Mouse (Mus musculus) activated CD4-positive, CD25-positive, alpha-beta regulatory T cell, adult 4 months (primary cell): ENCODE data around the gene Zfp560. TPM values are rescaled to one million over a fixed set of nuclear protein-coding genes. Genes with fewer than 3 reads are reported as not detected.
A peak's percentile ranks its signal among the peaks of the same experiment; 100 is the strongest.
"Not testable (repeated sequence)": the region's sequence is repeated elsewhere in the genome, so short reads cannot be mapped to it uniquely, and the experiment has no call there.

Experiments used
- ATAC-seq: one replicate; pipeline ENCODE4 v1.8.0; 2017
- polyA plus RNA-seq, 2 experiments: library from polyadenylated mRNA; unstranded; fragments of 100-300 nt; shearing (Covaris generic); gene quantifications; one replicate each; pipeline ENCODE4 v1.2.1; 2017

The Zfp560 gene
- 10 to 100 TPM; 24.4 to 41.2 TPM for polyA plus RNA-seq

DNA sequence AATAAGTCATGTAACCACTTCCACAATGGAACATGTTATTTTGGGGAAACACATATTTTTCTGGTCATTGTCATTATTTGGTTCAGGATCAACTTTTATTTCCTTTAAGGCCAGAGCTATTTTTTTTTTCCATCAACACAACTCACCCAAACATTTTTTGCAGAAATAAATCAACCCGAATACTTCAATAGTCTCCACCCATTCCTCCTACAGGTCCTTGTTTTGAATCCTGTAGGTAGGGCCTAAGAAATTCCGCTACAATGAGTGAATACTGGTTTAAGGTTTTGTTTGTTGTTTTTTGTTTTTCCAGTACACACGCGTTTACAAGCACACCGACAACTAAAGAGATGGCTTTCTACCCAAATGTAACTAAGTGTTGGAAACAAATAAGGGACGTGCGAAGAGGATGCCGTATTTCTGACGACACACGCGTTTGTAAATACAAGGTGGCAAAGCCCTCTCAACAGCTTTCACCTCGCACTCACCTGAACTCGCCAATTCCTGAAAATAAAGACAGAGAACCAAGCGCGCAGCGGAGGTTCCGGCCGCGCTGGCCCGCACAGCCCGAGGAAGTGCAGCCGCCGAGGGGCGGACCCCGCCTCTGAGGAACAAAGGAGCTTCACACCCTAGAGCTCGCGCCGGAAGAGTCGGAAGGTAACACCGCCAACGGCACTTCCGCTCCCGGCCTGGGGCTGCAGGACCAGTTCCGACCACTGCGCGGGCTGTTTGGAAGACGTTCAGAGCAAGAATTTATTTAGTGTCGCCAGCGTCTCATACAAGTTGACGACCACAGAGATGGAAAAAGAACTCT lies at the start of gene Zfp560:
TSS of gene Zfp560 (minus strand) at position 646 of the 811 bp plus-strand sequence.
- peak; percentile 98 for ATAC-seq

DNA sequence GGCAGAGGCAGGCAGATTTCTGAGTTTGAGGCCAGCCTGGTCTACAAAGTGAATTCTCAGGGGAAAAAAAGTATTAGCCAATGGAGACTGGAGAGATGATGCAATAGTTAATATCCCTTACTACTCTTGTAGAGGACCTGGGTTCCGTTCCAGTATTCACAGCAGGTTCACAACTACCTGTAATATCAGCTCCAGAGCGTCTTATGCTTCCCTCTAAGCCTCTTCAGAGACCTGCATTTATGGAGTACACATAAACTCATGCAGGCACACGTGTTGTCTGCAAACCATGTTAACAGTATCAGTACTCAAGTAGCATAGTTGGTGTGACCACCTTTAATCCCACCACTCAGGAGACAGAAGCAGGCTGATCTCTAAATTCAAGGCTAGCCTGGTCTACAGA lies 45.0 kb upstream of the Zfp560 start:
- ATAC-seq: no peak

DNA sequence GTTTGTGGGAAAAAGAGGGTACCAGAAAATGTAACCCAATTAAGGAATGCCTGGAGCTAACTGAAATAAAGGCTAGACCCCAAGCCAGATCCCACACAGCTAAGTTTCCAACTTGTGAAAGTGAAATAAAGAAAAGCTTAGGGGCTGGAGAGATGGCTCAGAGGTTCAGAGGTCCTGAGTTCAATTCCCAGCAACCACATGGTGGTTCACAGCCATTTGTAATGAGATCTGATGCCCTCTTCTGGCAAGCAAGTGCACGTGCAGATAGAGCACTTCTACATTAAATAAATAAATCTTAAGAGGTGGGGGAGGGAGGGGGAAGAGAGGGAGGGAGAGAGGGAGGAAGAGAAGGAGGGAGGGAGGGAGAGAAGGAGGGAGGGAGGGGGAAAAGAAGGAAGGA lies 26.5 kb upstream of the Zfp560 start:
- no peak for ATAC-seq

DNA sequence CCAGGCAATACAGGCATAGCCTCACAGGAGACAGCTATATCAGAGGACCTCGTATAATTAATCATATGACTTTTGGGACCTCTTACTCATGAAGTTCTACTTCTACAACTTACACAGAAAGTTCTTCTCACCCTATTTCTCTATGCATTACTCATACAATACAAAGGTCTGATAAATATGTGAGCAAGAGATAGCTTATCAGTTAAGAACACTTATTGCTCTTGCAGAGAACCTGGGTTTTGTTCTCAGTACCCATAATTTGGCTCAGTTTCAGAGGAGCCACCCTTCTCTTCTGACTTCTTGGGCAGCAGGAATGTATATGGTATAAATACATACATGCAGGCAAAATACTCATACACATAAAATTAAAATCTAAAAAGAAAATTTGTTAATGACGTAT lies 24.3 kb upstream of the Zfp560 start:
- ATAC-seq: no peak

DNA sequence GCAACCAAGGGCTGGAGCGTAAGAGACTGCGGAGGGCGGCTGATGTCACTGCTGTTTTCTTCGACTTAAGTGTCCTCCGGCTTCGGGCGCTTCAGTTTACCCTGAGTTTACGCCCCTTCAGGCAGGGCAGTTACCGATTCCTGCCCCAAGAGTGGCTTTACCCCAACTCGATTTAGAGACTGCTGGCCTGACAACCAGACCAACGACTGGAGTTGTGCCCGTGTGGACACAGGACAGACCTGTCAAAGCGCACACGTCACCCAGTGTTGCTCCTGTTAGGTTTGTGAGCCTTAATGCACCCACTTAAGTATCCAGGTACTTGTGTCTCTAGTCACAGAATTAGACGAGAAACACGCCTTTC lies 346 bp upstream of the Zfp560 start:
- ATAC-seq: peak; percentile 54

DNA sequence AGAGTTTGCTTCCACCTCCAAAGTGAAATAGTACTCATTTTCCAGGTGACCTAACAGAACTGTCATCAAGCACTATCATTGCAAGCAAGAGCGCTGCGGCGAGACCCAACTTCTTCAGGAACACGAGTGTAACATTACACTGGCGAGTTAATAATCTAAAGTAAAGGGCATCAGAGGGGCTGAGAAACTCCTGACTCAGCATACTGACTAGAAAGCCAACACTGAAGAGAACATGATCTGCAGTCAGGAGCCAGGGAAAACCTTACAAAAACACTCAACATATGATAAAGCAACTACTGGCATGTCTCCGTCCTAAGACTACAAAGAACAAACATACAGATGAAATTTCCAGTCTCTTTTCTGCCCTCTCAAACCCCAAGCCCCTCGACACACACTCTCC lies 1.3 kb downstream of the Zfp560 start:
- no peak for ATAC-seq

DNA sequence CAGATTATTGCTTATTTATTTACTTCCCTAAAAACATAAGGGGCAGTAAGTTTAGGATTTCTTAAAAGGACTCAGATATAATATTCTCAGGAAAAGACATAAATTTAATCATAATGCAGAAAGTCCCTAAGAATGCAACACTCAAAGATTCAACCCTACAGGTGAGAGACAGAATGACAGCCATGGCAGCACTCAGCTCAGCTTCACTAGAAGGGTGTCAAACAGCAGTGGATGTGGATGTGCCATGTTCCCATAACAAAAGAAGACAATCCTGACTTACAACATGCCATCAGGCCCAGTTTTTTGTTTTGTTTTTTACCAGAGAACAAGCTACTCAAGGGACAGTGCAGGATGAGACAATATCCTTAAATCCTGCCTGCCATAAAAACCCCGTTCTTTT lies 10.3 kb downstream of the Zfp560 start:
- ATAC-seq: no peak

DNA sequence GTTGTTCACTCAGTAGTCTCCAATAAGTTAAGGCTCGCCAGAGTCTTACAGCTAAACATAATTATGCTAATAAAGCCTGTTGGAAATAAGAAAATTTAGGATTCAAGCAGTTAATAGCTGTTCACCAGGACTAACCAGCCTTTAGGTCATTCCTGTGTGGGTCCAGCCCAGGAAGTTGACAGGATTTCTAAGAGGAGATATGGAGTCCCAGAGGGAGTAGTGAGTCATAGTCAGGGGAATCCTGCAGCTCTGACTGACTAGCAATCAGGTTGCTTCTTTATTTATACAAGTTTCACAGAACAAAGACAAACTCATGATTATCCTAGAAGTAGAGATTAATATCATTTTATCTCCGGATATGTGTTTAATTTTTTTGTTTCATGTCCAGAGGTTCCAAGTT lies 17.7 kb downstream of the Zfp560 start:
- no peak for ATAC-seq

DNA sequence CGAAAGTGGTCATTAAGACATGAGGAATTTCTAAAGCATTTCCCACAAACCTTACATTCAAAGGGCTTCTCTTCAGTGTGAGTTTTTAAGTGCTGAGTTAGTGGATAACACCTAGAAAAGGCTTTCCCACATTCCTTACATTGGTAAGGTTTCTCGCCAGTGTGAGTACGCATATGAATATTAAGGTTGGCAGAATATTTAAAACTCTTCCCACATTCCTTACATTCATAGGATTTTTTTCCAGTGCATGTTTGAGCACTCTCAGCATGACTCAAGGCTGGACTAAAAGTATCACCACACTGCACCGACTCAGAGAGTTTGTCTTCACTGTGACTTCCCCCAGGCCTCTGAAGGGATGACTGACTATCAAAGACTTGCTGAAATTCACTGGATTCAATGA lies 36.5 kb downstream of the Zfp560 start:
- no peak for ATAC-seq

DNA sequence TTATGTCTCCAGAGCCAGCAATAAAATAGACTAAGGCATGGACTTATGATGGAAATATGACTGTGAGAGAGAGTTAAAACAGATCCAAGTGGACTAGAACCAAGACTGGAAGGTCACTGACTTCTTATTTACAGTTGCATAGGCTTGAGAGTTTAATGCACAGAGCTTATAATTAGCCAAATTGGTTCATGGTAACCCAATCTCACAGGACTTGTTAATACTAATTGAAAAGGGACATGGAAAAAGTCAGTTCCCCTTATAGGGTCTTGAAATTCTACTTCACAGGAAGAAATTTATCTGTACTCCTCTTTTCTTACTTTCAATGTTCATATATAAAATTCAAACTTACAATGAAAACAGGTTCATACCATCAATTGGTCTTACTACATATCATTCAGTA lies 49.0 kb downstream of the Zfp560 start, which contains the start of gene Olfr18:
TSS of gene Olfr18 (minus strand) at position 101 of the 400 bp plus-strand sequence.
- ATAC-seq: no peak

DNA sequence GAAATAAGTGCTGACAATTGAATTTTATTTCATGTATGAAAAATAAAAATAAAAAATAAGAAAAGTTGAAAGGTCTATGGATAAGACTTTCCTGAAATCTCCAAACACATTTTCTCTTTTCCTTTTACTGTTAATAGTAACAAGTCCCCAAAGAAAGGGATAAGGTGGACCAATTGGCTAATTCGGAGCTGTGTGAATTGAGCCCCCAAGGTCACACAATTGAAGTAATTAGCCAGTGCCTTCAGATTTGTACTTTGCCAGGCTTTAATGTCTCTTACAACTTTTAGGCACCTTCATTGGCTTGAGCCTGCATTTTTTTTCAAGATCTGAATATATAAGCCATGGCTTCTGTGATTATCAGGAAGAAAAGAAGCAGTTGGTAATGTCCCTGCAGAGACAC lies 86.7 kb downstream of the Zfp560 start, which contains the start of gene Olfr873:
TSS of gene Olfr873 (plus strand) at position 301 of the 400 bp plus-strand sequence.
- ATAC-seq: no peak

DNA sequence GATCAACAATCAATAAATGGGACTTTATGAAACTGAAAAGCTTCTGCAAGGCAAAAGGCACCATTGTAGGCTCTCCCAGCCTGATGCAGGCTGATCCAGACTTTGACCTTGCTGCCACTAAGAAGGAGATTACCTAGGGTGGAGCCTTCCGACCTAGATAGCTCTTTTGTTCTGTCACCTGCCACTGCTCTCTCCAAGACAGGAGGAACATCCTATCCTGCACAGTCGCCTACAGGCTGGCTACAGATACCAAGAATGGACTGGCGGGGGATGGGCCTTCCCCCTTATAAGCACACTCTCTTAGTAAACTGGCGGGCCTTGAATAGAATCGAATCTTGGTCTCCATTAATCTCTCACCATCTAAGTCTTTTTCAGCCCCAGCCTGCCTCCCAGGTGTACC lies 89.4 kb downstream of the Zfp560 start:
- ATAC-seq: not testable (repeated sequence)

Other genes starting within 250 kb of the Zfp560 start
- not detected for gene Olfr870, start 211.1 kb downstream of the Zfp560 start, polyA plus RNA-seq
- gene Olfr871, start 173.0 kb downstream of the Zfp560 start, polyA plus RNA-seq: not detected
- not detected for gene Olfr872, start 148.1 kb downstream of the Zfp560 start, polyA plus RNA-seq
- gene Olfr39, start 102.8 kb downstream of the Zfp560 start, polyA plus RNA-seq: not detected
- gene Olfr873, start 86.6 kb downstream of the Zfp560 start, polyA plus RNA-seq: not detected
- not detected for gene Olfr18, start 49.1 kb downstream of the Zfp560 start, polyA plus RNA-seq
- gene Zfp26, start 75.0 kb upstream of the Zfp560 start, polyA plus RNA-seq: 10 to 100 TPM; 16.1 to 25.9 TPM
- gene Zfp426, start 107.6 kb upstream of the Zfp560 start, polyA plus RNA-seq: 10 to 100 TPM; 26.5 to 28.3 TPM
- 10 to 100 TPM; 44.4 to 47.6 TPM for gene Zfp266, start 136.2 kb upstream of the Zfp560 start, polyA plus RNA-seq
- 10 to 100 TPM in 1 of 2 experiments, 1 to 10 TPM in 1; 9.0 to 16.1 TPM for gene Zfp846, start 196.1 kb upstream of the Zfp560 start, polyA plus RNA-seq